Mouse (Mus musculus): ENCODE results near the gene Wfdc3.

DNA sequence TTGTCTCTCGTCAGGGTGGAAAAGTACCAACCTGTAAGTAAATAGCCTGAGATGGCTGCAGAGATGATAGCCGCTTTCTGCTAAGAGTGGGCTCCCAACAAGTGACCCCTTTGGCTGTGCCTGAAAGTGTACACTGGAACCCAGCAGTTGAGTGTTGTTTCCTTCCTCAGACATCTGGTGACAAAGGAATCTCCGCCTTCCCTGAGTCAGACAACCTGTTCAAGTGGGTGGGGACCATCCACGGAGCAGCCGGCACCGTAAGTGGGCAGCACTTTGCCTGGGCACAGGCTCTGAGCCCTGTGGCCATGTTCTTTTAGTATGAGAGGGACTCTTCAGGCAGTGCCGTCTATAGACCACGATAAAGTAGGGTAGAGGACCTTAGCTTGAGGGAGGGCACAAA is 25.4 kb upstream of the Wfdc3 start:
- TF ChIP-seq GATA1 (IDR thresholded peaks at IDR 0.05; ENCODE audit: borderline replicate concordance, low read length) (no peak), FLI1 (IDR thresholded peaks at IDR 0.05; ENCODE audit: low read length) (no peak)

All from megakaryocyte, embryonic 14.5 days (primary cell).